In genomic region chr14:51877517-51877916, GRCm38 (mm10) we compare ENCODE assay signal across 28 mouse cellular contexts. TPM values are rescaled to one million over a fixed set of nuclear protein-coding genes. Genes with fewer than 3 reads are reported as not detected.
"Had no signal": no experiment of that assay in that cellular context is flagged by ENCODE, and none has a peak within 500 bp of the region (broad histone marks: within the 10 kb centered on the region; RNA-seq: fewer than 3 reads in every experiment).

No protein-coding gene starts in this region.

- H3K27ac ChIP-seq: kidney, postnatal 0 days; limb, embryonic 10.5 days; limb, embryonic 13.5 days; liver, embryonic 12.5 days; liver, embryonic 15.5 days; lung, embryonic 15.5 days; midbrain, embryonic 10.5 days; neural tube, embryonic 12.5 days; neural tube, embryonic 15.5 days had no signal

- H3K9me3 ChIP-seq: limb, embryonic 10.5 days; limb, embryonic 13.5 days; liver, embryonic 12.5 days; liver, embryonic 15.5 days; lung, embryonic 15.5 days; megakaryocyte, embryonic 14.5 days; midbrain, embryonic 10.5 days; neural tube, embryonic 12.5 days; neural tube, embryonic 15.5 days had no signal

- H3K27me3 ChIP-seq: limb, embryonic 13.5 days; lung, embryonic 15.5 days; neural tube, embryonic 12.5 days; neural tube, embryonic 15.5 days had no signal

- DNase-seq: kidney, adult 18-20 months; kidney, adult 9 months; kidney, postnatal 36 days; liver; lung, adult 18-20 months; lung, postnatal 10 days; lung, postnatal 36 days; midbrain, embryonic 14.5 days; right cerebral cortex, adult 18-20 months; right cerebral cortex, postnatal 14 days; right cerebral cortex, postnatal 4 days; thymus, adult 2 months; thymus, postnatal 14 days; thymus, postnatal 4 days had no signal

- H3K4me2 ChIP-seq: limb, embryonic 13.5 days; liver, embryonic 12.5 days; liver, embryonic 15.5 days; lung, embryonic 15.5 days; neural tube, embryonic 12.5 days; neural tube, embryonic 15.5 days had no signal

- H3K4me1 ChIP-seq: limb, embryonic 10.5 days; limb, embryonic 13.5 days; liver, embryonic 12.5 days; liver, embryonic 15.5 days; lung, embryonic 15.5 days; megakaryocyte, embryonic 14.5 days; midbrain, embryonic 10.5 days; neural tube, embryonic 12.5 days; neural tube, embryonic 15.5 days had no signal

- H3K36me3 ChIP-seq: limb, embryonic 10.5 days; limb, embryonic 13.5 days; liver, embryonic 12.5 days; liver, embryonic 15.5 days; lung, embryonic 15.5 days; midbrain, embryonic 10.5 days; neural tube, embryonic 12.5 days; neural tube, embryonic 15.5 days had no signal

- ATAC-seq: liver, embryonic 12.5 days had no signal

- H3K4me3 ChIP-seq: limb, embryonic 10.5 days; limb, embryonic 13.5 days; liver, embryonic 12.5 days; liver, embryonic 15.5 days; lung, embryonic 15.5 days; megakaryocyte, embryonic 14.5 days; midbrain, embryonic 10.5 days; neural tube, embryonic 12.5 days; neural tube, embryonic 15.5 days had no signal

- H3K9ac ChIP-seq: limb, embryonic 13.5 days; liver, embryonic 12.5 days; liver, embryonic 15.5 days; lung, embryonic 15.5 days; neural tube, embryonic 12.5 days; neural tube, embryonic 15.5 days had no signal

RNA-seq across cellular contexts. Expression of gene Ear6, which starts 24.0 kb away (rescaled TPM):
- total RNA-seq: layer of hippocampus, adult 18-20 months; layer of hippocampus, postnatal 14 days; left cerebral cortex, postnatal 25 days had no signal
- polyA plus RNA-seq: kidney, postnatal 0 days; limb, embryonic 10.5 days; lung, embryonic 15.5 days; midbrain, embryonic 10.5 days; midbrain, embryonic 14.5 days; neural tube, embryonic 12.5 days; stomach, embryonic 14.5 days had no signal

RNA-seq across cellular contexts. Expression of gene Tppp2, which starts 40.7 kb away (rescaled TPM):
- total RNA-seq: layer of hippocampus, adult 18-20 months; layer of hippocampus, postnatal 14 days; left cerebral cortex, postnatal 25 days had no signal
- polyA plus RNA-seq: kidney, postnatal 0 days; limb, embryonic 10.5 days; limb, embryonic 13.5 days; liver, embryonic 12.5 days; liver, embryonic 15.5 days; lung, embryonic 15.5 days; midbrain, embryonic 10.5 days; midbrain, embryonic 14.5 days; neural tube, embryonic 12.5 days; neural tube, embryonic 15.5 days; stomach, embryonic 14.5 days; thymus, adult 2 months had no signal
